ENCODE assay signal across 8 mouse cellular contexts in the genomic region with DNA sequence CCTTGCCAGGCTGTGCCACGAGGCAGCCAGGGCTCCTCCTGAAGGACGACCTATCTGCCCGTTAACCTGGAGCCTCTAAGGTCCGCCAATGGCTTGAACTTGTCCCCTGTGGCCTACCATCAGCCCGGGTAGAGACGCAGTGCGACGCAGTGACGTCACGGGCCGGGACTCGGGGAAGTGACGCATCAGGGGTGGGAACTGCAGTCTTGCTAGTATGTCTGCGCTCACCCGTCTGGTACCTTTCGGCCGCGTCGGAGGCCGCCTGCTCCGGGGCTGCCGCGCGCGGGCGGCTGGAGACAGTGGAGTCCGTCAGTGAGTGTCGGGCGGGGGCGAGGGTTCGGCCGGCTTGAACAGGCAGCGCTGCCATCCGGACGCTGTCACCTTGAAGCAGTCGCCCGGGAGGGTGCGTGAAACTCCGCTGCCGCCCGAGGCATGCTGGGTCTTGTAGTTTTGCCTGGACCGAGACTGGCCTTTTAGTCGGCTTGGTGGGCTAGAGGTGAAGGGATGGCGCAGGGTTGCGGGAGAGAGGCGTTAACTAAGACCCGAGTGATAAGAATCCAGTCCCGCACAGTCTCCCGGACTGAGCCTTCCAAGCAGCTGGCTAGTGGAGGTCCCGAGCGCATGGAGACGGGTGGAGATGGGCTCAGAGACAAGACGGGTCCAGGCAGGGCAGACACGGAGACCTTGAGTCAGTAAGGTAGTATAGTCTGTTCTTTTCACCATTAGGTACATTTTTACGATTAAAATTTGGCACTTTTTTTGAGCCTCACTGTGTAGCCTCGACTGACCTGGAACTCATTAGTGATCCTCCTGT. TPM values are rescaled to one million over a fixed set of nuclear protein-coding genes. Genes with fewer than 3 reads are reported as not detected.
DNase-seq lines count a peak whose midpoint lies in the region; ATAC-seq lines count a peak whose summit lies in the region.

A gene (plus strand): TSS at position 174 of the 814 bp plus-strand sequence.

- no peaks in the 10 kb centered on the region for H3K9me3 ChIP-seq in hindbrain, embryonic 11.5 days (ENCODE audit: control insufficient read depth, low read length)

- DNase-seq in Muller cell, postnatal 12 days (ENCODE audit: inconsistent ontology term): peak; percentile 97
- DNase-seq in cerebellum, adult 9-11 months: peak; percentile 97
- peak; percentile 91 to 95 for DNase-seq in frontal cortex, adult 2 months (ENCODE audit: extremely low spot score in 1 of 2, low spot score in 1 of 2)
- peak; percentile 97 for DNase-seq in hindbrain, embryonic 11.5 days (ENCODE audit: low spot score)
- DNase-seq in layer of hippocampus, postnatal 10 days (ENCODE audit: low spot score in 2 of 2): peak; percentile 94 to 95
- DNase-seq in lung, postnatal 10 days: peak; percentile 96
- DNase-seq in ovary, postnatal 36 days (ENCODE audit: low spot score): peak; percentile 92
- peak; percentile 94 for DNase-seq in thymus, postnatal 25 days

- no peaks in the 10 kb centered on the region for H3K36me3 ChIP-seq in hindbrain, embryonic 11.5 days (ENCODE audit: control insufficient read depth, insufficient read depth, low read length)

- H3K4me3 ChIP-seq in hindbrain, embryonic 11.5 days (ENCODE audit: low read depth, low read length): peak within 1 kb of the TSS; percentile 79

- H3K9ac ChIP-seq in hindbrain, embryonic 11.5 days (ENCODE audit: low read depth, low read length): peak within 1 kb of the TSS; percentile 77

- ATAC-seq in hindbrain, embryonic 11.5 days (ENCODE audit: low FRiP score): peak; percentile 99

- peak within 1 kb of the TSS; percentile 84 for H3K27ac ChIP-seq in hindbrain, embryonic 11.5 days (ENCODE audit: low read depth, low read length)

- WGBS in hindbrain, embryonic 11.5 days: under 1% methylated on average over 56 of the region's 56 CpGs

- peak within 1 kb of the TSS; percentile 50 for H3K4me2 ChIP-seq in hindbrain, embryonic 11.5 days (replicated peaks; ENCODE audit: low read depth, low read length)

- 0 out of 2 replicates have a peak, but pooled peaks cover 2% of the 10 kb centered on the region for H3K4me1 ChIP-seq in hindbrain, embryonic 11.5 days (replicated peaks; ENCODE audit: control insufficient read depth, insufficient read depth, low read length)

- no peaks in the 10 kb centered on the region for H3K27me3 ChIP-seq in hindbrain, embryonic 11.5 days (ENCODE audit: control insufficient read depth, insufficient read depth, low read length)

RNA-seq across cellular contexts. Expression of the gene that starts here (rescaled TPM):
- polyA plus RNA-seq in frontal cortex, adult 2 months (2012; rRNA removed): 232 and 247 TPM in 2 replicates
- polyA plus RNA-seq in hindbrain, embryonic 11.5 days (2014; fragmentation: Nextera tagmentation; extraction: Ambion mirVana): 268 and 291 TPM in 2 replicates
- total RNA-seq in layer of hippocampus, postnatal 10 days (2021): 100 to 1,000 TPM; 183 to 201 TPM

Comparison
In these comparisons a context has a peak if more than half of its experiments do, and no peak if none do; other contexts are left out.
1. Peak in every context shown above with its lines: DNase-seq, ATAC-seq, H3K4me3 ChIP-seq and H3K27ac ChIP-seq.